Mouse (Mus musculus) monocyte, adult 2 months (primary cell): Measurements from ENCODE around the gene Muc3.
"Not testable (repeated sequence)": the region's sequence is repeated elsewhere in the genome, so short reads cannot be mapped to it uniquely, and the experiment has no call there.

Experiments
- DNase-seq, 2 experiments: peaks; one replicate each; pipeline ENCODE4 v3.0.0; 2022; ENCODE audit warnings: low spot score in 2 of 2, low read depth in 1 of 2

Gene Muc3

DNA sequence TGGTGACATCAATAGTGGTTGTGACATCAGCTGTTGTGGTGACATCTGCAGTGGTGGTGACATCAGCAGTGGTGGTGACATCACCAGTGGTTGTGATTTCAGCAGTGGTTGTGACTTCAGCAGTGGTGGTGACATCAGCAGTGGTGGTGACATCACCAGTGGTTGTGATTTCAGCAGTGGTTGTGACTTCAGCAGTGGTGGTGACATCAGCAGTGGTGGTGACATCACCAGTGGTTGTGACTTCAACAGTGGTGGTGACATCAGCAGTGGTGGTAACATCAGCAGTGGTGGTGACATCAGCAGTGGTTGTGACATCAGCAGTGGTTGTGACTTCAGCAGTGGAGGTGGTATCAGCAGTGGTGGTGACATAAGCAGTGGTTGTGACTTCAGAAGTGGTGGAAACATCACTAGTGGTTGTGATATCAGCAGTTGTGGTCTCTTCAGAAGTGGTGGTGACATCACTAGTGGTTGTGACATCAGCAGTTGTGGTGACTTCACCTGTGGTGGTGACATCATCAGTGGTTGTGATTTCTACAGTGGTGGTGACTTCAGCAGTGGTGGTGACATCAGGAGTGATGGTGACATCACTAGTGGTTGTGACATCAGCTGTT, at the start of gene Muc3:
Gene Muc3, minus strand, starts transcription at position 51 of the 611 bp plus-strand sequence.
- DNase-seq, result not testable (repeated sequence)

- DNase-seq, result no peak
These were observed 45.5 kb upstream of the Muc3 start for GRCm38 (mm10) chr5:137194488-137195120.

- no peak for DNase-seq
These were observed 44.3 kb upstream of the Muc3 start for GRCm38 (mm10) chr5:137193279-137193952.

DNA sequence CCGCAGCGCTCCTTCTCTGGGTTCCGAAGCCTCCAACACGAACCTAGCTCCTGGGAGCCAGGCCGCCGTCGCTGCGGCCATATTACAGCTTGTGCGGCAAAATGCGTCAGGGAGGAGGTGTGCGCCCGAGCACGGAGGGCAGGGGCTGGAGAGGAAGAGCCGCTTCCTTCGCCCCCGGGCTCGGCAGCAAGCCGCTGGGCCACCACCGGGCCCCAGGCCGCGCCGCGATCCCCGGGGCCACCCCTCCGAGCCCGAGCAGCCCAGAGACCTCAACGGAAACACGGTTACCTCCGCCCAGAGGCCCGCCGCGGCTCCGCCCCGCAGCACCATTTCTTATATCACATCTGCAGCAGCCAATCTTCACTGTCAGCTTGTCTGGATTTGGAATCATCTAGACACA, 40.2 kb upstream of the Muc3 start:
- no peak for DNase-seq

DNA sequence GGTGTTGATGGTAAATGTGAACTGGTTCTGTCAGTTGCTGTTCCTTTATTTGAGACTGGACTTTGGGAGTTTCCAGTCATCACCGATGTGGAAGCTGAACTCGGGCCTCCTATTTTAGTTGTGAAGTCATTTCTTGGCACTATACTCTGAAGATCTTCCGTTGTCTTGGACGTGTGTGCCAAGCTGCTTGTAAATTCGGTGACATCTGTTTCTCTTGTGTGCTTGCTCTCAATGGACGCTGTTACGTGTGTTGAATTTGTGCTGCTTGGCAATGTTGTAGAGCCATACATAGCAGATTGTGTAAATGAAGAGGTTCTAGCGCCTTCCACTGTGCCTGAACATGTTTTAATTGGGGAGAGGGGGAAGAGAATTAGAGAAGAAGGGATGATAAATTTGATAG, 36.2 kb upstream of the Muc3 start:
- no peak for DNase-seq

GRCm38 (mm10) chr5:137179646-137180374, 30.7 kb upstream of the Muc3 start:
- peak; percentile 56 to 66 for DNase-seq

- no peak for DNase-seq
These were observed 24.8 kb upstream of the Muc3 start for GRCm38 (mm10) chr5:137173967-137174366.

- DNase-seq, result no peak
These were observed 23.5 kb upstream of the Muc3 start for GRCm38 (mm10) chr5:137172591-137172990.

DNA sequence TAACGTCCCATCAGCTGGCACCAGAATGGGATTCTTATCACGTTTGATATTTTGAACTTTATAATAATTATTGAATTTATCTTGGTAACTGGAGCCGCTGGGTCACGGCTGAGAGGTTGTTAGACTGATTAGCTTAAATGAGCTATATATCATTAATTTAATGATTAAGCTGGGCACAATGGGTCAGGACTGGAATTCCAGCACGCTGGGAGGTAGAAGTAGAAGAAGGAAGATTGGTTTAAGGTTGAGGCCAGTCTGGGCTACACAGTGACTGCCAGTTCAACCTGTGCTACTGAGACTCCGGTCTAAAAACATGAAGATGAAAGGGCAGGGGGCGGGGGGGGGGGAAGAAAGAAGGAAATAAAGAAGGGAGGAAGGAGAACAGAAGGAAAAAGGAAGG, 22.4 kb upstream of the Muc3 start:
- no peak for DNase-seq

DNA sequence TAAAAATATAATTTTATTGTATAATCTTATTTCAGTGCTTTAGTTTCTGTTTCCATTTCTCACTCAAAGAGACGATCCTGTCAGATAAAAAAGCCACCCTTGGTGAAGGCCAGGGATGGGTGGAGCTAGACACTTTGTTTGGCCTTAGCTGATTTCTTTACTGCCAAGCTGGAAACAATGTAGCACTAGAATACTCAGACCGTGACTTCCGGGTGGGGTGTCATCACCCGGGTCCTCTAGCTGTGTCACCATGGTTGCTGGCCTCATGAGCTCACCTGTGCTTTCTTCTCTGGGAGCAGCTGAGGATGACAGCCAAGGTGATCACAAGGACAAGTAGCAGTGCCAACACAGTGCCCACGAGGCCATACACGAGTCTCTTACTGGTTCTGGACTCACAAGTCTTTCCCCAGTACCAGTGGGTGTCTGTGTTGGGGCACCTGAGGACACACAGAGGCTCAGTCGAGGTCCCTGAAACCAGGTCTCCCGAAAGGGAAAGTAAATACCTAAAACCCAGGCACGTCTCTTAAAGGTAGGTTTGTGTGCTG, 21.8 kb upstream of the Muc3 start:
- no peak for DNase-seq

DNA sequence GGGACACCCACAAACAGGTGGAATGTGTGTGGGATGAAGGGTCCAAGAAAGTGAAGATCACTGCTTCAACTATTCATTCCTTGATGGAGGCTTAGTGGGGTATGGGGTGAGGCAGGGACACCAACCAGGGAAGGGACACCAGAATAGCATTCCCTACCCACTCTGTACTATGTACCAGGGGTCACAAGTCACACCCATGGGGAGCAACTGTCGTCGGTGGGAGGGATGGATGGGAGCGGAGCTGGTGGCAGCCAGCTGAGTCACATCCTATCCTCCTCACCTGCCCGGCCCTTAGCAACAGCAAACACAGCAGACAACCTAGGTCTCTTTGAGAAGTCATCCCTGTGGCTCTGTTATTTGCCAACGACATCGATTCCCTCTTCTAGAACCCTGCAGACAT, 18.4 kb upstream of the Muc3 start:
- DNase-seq, result no peak

- no peak for DNase-seq
These were observed 16.9 kb upstream of the Muc3 start for GRCm38 (mm10) chr5:137166012-137166411.

DNA sequence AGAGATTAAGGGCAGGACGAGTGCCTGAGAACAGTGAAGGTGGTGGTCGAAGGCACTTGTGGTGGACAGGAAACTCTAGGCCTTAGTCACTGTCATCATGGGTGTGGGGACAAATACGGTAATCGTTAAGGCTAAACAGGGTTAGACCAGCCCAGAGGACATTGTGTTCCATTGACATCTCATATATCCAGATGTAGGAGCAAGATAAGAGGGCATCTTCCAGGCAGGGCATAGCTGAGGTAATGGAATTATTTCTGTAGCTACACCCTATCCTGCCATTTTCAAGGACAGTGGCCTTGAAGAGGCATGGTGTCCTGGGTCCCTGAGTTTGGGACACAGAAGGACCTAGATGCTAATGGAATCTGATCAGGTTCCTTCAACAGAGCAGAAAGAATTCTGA, 12.7 kb upstream of the Muc3 start:
- no peak for DNase-seq

DNA sequence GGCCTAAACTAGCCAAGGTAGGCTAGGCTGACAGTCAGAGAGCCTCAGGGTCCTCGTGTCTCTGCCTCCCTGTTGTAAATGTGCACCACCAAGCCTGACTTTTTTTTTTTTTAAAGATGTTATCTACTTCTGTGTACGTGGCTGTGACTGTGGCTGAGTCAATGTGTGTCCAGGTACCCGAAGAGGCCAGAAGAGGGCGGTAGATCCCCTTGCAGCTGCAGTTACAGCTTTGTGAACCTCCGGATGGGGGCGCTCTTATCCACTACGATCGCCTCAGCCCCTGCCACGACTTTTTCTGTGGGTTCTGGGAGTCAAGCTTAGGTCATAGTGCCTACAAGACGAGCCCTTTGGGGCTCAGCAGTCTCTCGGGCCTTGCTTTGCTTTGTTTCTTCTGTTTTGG, 10.3 kb upstream of the Muc3 start:
- DNase-seq, result peak; percentile 34 to 82

- DNase-seq, result no peak
These were observed 4.2 kb upstream of the Muc3 start for GRCm38 (mm10) chr5:137153289-137153688.

DNA sequence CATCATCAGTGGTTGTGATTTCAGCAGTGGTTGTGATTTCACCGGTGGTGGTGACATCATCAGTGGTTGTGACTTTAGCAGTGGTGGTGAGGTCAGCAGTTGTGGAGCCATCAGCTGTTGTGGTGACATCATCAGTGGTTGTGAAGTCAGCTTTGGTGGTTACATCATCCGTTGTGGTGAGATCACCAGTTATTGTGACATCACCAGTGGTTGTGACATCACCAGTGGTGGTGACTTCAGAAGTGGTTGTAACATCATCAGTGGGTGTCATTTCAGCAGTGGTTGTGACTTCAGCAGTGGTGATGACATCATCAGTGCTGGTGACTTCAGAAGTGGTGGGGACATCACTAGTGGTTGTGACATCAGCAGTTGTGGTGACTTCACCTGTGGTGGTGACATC, 3.5 kb upstream of the Muc3 start:
- DNase-seq, result no peak

DNA sequence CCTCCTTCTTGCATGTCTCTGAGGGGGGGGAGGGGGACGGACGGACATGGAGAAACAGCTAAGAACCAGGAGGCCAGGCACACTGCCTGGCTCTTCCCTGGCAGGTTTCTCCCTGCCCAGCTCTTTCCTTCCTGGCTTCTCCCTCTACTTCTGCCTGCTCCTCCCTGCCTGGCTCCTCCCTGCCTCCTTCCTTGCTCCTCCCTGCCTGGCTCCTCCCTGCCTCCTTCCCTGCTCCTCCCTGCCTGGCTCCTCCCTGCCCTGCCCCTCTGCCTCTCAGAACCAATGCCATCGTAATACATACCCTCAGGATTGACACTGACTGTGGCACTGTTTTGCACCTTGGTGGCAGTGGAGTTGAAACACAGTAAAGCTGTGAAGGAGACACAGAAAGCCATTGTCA, 8.3 kb downstream of the Muc3 start:
- DNase-seq, result no peak

- no peak for DNase-seq
These were observed 10.1 kb downstream of the Muc3 start for GRCm38 (mm10) chr5:137138977-137139376.

- no peak for DNase-seq
These were observed 14.2 kb downstream of the Muc3 start for GRCm38 (mm10) chr5:137134959-137135358.

DNA sequence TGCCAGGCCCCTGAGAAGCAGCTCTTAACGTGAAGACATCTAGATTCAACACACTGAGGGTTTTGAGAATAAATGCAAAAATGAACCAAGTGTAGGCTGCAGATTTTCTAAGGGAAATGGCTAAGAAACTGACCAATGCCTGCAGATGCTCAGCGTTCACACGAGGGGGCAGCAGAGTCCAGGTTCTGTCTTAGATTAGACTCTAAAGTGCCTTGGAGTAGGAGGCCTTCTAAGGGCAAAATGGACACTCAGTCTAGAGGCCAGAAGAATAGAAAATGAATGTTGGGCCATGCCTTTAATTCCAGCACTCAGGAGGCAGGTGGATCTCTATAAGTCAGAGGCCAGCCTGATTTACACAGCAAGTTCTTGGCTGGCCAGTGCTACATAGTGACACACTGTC, 17.6 kb downstream of the Muc3 start:
- DNase-seq, result no peak

- DNase-seq, result no peak
These were observed 19.8 kb downstream of the Muc3 start for GRCm38 (mm10) chr5:137129281-137129680.

DNA sequence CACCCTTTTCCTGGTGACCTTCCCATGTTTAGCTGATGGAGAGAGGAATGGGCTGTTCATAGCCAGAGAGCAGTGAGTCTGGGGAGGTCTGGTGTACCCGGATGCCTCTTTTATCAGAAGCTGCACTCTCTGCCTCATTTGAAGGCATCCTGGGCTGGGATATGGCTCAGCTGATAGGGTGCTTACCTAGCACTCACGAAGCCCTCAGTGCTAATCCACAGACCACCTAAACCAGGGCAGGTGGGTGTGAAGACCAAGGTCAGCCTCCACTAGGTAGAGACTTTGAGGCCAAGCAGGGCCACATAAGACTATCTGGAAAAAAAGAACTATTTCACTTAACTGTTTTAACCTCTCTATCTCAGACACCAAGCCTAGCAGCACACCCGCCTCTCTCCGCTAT, 25.6 kb downstream of the Muc3 start:
- DNase-seq, result no peak
